Mouse (Mus musculus) embryonic fibroblast, embryonic 13.5 days (primary cell): ENCODE results near the gene 1520401A03Rik. TPM values are rescaled to one million over a fixed set of nuclear protein-coding genes. Genes with fewer than 3 reads are reported as not detected.

Experiments
- H3K27ac ChIP-seq: 2 replicates; pipeline ENCODE4 v1.5.1; 2012; ENCODE audit warnings: low read length, control low read depth, inconsistent platforms; ENCODE audit not compliant: insufficient read depth
- H3K4me1 ChIP-seq: 2 replicates; pipeline ENCODE4 v1.6.1; 2011; ENCODE audit warnings: low read length; ENCODE audit not compliant: control insufficient read depth, insufficient read depth
- H3K4me3 ChIP-seq: 2 replicates; pipeline ENCODE4 v1.5.1; 2011; ENCODE audit warnings: mild to moderate bottlenecking, control low read depth, low read length; ENCODE audit not compliant: insufficient read depth
- CTCF ChIP-seq: IDR thresholded peaks from 2 replicates; pipeline ENCODE4 v1.5.1; 2011; ENCODE audit warnings: mild to moderate bottlenecking, control low read depth, low read length, moderate library complexity, borderline replicate concordance; ENCODE audit not compliant: insufficient read depth
- POLR2A ChIP-seq: IDR thresholded peaks from 2 replicates; pipeline ENCODE4 v1.6.1; 2011; ENCODE audit warnings: low read depth, mild to moderate bottlenecking, control low read depth, low read length, moderate library complexity
- polyA plus RNA-seq: library from polyadenylated mRNA; stranded (reverse); fragments of >200 nt; gene quantifications from 2 replicates; pipeline ENCODE4 v1.2.4, GENCODE M21; 2011; ENCODE audit warnings: low read depth; ENCODE audit not compliant: missing spikeins, insufficient read length

Gene 1520401A03Rik
- polyA plus RNA-seq, 1 experiment: not detected

GRCm38 (mm10) chr17:23744651-23745050 is 22.1 kb upstream of the 1520401A03Rik start:
- TF ChIP-seq CTCF: no peak
- no peak overlapping the region for H3K27ac ChIP-seq
- H3K4me3 ChIP-seq: no peak overlapping the region
- no peaks in the 10 kb centered on the region for H3K4me1 ChIP-seq

- Histone ChIP-seq H3K27ac (no peak overlapping the region), H3K4me3 (no peak overlapping the region), H3K4me1 (no peaks in the 10 kb centered on the region)
- no peak for TF ChIP-seq CTCF
- TF ChIP-seq POLR2A: no peak
Measured at GRCm38 (mm10) chr17:23744076-23744475, 21.5 kb upstream of the 1520401A03Rik start.

- TF ChIP-seq CTCF: no peak
- TF ChIP-seq POLR2A: no peak
- no peaks in the 10 kb centered on the region for H3K4me1 ChIP-seq
- no peak overlapping the region for H3K4me3 ChIP-seq
- H3K27ac ChIP-seq: no peak overlapping the region
Measured at GRCm38 (mm10) chr17:23742941-23743340, 20.4 kb upstream of the 1520401A03Rik start.

GRCm38 (mm10) chr17:23742210-23742793 is 19.7 kb upstream of the 1520401A03Rik start:
- Histone ChIP-seq H3K4me3 (no peak overlapping the region), H3K27ac (no peak overlapping the region), H3K4me1 (no peaks in the 10 kb centered on the region)
- TF ChIP-seq CTCF (no peak), POLR2A (no peak)

GRCm38 (mm10) chr17:23741359-23742209 is 19.0 kb upstream of the 1520401A03Rik start:
- Histone ChIP-seq H3K4me3 (no peak overlapping the region), H3K4me1 (no peaks in the 10 kb centered on the region), H3K27ac (no peak overlapping the region)
- TF ChIP-seq CTCF (no peak), POLR2A (no peak)

GRCm38 (mm10) chr17:23740598-23741021 is 18.0 kb upstream of the 1520401A03Rik start, which contains the start of gene Paqr4:
TSS of gene Paqr4 (minus strand) at chr17:23740867.
- Histone ChIP-seq H3K4me3 (peak within 1 kb of the TSS; percentile 43), H3K4me1 (no peaks in the 10 kb centered on the region), H3K27ac (no peak within 1 kb of the TSS)
- TF ChIP-seq POLR2A: no peak
- no peak for TF ChIP-seq CTCF

- no peak overlapping the region for H3K27ac ChIP-seq
- H3K4me3 ChIP-seq: peak overlapping the region; percentile 43
- TF ChIP-seq CTCF (no peak), POLR2A (peak; percentile 61)
- no peaks in the 10 kb centered on the region for H3K4me1 ChIP-seq
Measured at GRCm38 (mm10) chr17:23740136-23740584, 17.6 kb upstream of the 1520401A03Rik start.

- TF ChIP-seq POLR2A: no peak
- TF ChIP-seq CTCF: no peak
- H3K4me1 ChIP-seq: no peaks in the 10 kb centered on the region
- H3K4me3 ChIP-seq: peak overlapping the region; percentile 43
- no peak overlapping the region for H3K27ac ChIP-seq
Measured at GRCm38 (mm10) chr17:23739202-23740135, 16.9 kb upstream of the 1520401A03Rik start.

GRCm38 (mm10) chr17:23738836-23739201 is 16.2 kb upstream of the 1520401A03Rik start:
- Histone ChIP-seq H3K4me3 (no peak overlapping the region), H3K27ac (no peak overlapping the region), H3K4me1 (no peaks in the 10 kb centered on the region)
- no peak for TF ChIP-seq POLR2A
- TF ChIP-seq CTCF: no peak
